Mouse (Mus musculus) thymus, postnatal 25 days (tissue): ENCODE data around the gene Fosl1.

ENCODE experiments used
- DNase-seq: peaks from one replicate; pipeline ENCODE4 v3.0.0; 2022

Gene Fosl1

DNA sequence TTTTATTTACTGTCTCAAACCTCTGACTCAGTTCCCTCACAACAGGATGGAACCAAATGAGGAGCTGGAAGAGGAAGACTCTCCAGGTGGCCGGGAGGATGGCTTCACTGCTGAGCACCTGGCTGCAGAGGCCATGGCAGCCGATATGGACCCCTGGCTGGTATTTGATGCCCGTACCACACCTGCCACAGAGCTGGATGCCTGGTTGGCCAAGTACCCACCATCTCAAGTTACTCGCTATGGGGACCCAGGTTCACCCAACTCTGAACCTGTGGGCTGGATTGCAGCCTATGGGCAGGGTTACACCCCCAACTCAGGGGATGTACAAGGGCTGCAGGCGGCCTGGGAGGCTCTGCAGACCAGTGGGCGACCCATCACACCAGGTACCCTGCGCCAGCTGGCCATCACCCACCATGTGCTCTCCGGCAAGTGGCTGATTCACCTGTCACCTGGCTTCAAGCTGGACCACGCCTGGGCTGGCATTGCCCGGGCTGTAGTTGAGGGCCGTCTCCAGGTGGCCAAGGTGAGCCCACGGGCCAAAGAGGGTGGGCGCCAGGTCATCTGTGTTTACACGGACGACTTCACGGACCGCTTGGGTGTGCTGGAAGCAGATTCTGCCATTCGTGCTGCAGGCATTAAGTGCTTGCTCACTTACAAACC lies 21.3 kb upstream of the Fosl1 start:
- DNase-seq = peak; percentile 17

GRCm38 (mm10) chr19:5426640-5427290 lies 20.6 kb upstream of the Fosl1 start:
- no peak for DNase-seq

GRCm38 (mm10) chr19:5428083-5428482 lies 19.3 kb upstream of the Fosl1 start:
- DNase-seq = peak; percentile 43

DNA sequence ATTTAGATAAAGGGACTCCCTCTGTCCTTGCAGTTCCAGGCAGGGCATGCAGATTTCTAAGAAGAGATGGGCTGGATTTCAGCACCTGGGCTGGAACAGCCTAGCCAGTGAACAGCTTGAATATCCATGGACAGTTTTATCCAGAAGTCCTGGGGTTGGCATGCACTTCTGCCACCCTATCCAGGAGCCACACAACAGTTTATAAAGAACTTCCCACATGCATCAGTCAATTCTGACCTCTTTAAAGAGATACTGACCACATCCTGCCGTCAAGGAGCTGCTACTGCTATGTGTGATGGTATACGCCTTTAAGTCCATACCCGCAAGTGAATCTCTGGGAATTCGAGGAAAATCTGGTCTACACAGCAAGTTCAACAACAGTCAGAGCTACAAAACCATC lies 18.1 kb upstream of the Fosl1 start:
- DNase-seq = no peak

DNA sequence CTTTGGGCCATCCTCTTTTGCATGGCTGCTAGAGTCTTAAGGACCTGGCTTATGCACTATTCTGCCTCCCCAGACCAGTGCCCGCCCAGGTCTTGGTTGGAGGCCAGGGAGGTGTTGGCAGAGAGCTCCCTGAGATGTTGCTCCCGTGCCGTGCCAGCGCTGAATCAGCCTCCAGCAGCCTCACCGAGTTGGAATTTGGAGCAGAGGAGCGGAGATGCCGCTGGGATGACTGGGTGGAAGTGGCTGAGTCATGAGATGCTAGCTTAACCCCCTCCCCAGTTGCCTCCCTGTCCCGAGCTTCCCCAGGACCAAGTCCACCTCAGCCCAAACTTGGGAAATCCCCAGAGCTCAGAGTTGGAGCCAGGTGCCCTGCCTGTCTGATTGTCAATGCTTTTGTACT lies 17.5 kb upstream of the Fosl1 start:
- no peak for DNase-seq

- peak; percentile 39 for DNase-seq
Measured at GRCm38 (mm10) chr19:5430408-5430807, 16.9 kb upstream of the Fosl1 start.

DNA sequence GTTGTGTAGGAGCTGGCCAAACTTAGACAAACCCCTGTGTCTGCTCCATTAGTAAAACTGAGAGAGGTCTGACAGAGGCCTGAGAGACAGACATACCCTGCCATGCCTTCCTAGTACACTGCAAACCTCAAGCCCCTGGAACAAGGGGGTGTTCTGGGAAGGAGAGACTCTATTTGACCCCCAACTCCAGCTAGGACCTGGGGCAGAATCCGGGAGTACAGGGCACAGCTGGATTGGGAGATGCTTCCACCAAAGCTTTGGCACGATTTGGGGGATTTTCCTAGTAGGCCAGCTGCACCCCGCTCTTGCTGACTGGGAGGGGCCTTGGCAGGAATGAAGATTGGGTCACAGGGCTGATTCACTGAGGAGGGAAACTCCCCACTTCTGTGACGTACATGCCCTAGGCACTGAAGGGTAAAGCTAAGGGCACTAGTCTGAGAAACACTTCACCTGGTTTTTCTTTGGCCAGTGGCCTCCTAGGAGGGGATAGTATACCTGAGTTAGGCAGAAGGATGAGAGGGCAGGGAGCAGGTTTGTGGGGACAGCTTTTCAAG lies 15.4 kb upstream of the Fosl1 start:
- DNase-seq = no peak

- peak; percentile 80 for DNase-seq
Measured at GRCm38 (mm10) chr19:5432992-5433852, 14.1 kb upstream of the Fosl1 start.

- no peak for DNase-seq
Measured at GRCm38 (mm10) chr19:5433951-5434350, 13.4 kb upstream of the Fosl1 start.

DNA sequence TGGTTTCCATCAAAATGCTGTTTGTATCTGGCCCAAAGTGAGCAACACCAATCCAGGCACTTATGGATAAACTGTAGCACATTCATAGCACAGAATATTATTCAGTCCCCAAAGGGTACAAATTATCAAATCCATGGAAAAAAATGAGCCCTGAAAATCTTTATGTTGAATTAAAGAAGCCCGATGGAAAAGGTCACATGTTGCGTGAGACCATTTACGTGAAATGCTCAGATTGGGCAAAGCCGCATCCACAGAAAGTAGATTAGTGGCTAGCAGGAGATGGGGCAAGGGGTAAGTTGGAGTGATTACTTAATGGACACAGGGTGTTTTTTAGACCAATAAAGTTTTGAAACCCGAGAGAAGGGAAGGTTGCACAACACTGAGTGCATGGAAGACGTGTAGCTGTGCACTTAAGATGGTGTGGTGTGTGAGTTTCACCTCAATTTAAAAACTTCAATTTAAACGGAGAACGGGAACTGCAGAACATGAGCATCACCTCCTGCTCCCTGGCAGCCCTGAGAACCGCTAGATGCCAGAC lies 2.9 kb upstream of the Fosl1 start:
- DNase-seq = no peak

GRCm38 (mm10) chr19:5444954-5445353 lies 2.4 kb upstream of the Fosl1 start:
- DNase-seq = no peak

DNA sequence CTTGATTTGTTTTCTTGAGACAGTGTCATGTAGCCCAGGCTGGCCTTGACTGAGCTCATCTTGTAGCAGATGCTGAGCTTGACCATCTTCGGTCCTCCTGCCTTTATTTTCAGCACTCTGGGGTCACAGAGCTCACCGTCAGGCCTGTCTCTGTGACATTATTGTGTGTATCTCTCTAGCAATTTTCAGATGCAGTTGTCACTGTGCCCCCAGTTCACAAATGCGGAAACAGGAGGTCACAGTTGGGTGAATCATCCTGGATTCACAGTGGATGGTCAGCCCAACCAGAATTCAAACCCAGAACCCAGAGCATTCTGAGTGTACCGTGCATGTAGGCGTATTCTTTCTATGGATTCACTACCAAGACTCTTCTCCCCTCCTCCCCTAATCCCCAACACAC lies 1.6 kb upstream of the Fosl1 start:
- DNase-seq = no peak

- DNase-seq = no peak
Measured at GRCm38 (mm10) chr19:5448354-5449150, 1.2 kb downstream of the Fosl1 start.

DNA sequence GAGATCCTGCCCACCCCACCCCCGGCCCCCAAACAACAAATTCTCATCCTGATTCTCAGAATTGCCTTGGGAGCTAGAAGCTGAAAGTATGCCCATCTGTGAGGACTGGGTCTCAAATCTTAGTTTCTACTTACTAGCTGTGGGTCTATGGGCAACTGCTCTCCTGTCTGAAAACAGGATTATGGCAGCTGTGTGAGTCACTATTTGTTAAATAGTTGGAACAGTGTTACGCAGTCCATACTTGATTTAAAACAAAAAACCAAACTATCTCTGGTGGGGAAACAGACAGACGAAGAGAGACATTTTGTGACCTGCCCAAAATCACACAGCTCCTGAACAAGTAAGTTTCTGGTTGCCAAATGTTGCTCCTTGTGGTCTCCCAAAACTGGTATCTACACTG lies 2.3 kb downstream of the Fosl1 start:
- DNase-seq = no peak

GRCm38 (mm10) chr19:5451766-5452165 lies 4.4 kb downstream of the Fosl1 start:
- DNase-seq = no peak

- no peak for DNase-seq
Measured at GRCm38 (mm10) chr19:5455037-5455436, 7.7 kb downstream of the Fosl1 start.

- DNase-seq = no peak
Measured at GRCm38 (mm10) chr19:5455568-5455967, 8.2 kb downstream of the Fosl1 start.

- DNase-seq = no peak
Measured at GRCm38 (mm10) chr19:5456241-5456921, 9.0 kb downstream of the Fosl1 start.

- peak; percentile 96 for DNase-seq
Measured at GRCm38 (mm10) chr19:5456922-5457745, 9.8 kb downstream of the Fosl1 start.

DNA sequence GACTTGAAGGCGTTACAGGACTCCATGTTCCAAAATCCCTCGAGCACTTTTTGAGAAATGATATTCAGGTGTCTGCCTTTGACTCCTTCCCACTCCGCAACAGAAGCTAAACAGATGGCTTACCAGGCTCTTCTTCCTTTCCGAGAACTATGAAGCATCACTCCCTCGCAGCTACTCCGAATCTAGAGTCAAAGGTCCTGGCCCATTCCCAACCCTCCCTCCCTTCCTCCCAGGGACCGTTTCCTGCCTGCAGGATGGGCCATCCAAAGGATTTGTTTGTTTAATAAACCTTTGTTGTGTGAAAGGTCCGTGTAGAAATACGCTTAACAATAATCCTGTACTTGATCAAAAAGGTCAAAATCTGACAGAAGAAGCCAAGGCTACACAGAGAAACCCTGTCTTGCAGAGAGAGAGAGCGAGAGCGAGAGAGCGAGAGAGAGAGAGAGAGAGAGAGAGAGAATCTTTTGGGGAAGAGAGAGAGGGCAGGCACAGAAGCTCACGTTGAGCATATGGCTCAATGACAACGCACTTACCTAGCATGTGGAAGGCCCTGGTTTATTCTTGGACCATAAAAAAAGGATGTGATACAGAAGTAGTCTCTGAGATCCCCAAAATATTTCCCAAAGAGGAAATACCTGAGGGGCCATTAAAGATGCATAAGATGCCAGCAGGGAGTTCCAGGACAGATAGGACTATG lies 10.5 kb downstream of the Fosl1 start, which contains the start of gene Ccdc85b:
Ccdc85b (minus strand) TSS at position 149 of the 697 bp plus-strand sequence.
- DNase-seq = no peak
